Mouse (Mus musculus) CH12.LX (cell line): ENCODE data around the gene Ctbp2.

Source experiments
- CTCF ChIP-seq, 2 experiments: IDR thresholded peaks in 1 of 2; conservative IDR thresholded peaks in 1 of 2; 2 replicates each; pipeline ENCODE4 v1.5.1; 2011 to 2012; ENCODE audit warnings: low read depth in 2 of 2, low read length in 2 of 2, improper control_type of control experiment in 1 of 2, inconsistent platforms in 1 of 2, mild to moderate bottlenecking in 1 of 2, moderate library complexity in 1 of 2
- E2F4 ChIP-seq: IDR thresholded peaks from 2 replicates; pipeline ENCODE4 v1.6.1; 2011; ENCODE audit warnings: low read depth, low read length, improper control_type of control experiment; ENCODE audit not compliant: insufficient replicate concordance
- GABPA ChIP-seq: IDR thresholded peaks from 2 replicates; pipeline ENCODE4 v1.6.1; 2012; ENCODE audit warnings: low read depth, low read length, improper control_type of control experiment, inconsistent platforms; ENCODE audit not compliant: insufficient replicate concordance
- HCFC1 ChIP-seq: IDR thresholded peaks from 2 replicates; pipeline ENCODE4 v1.6.1; 2012; ENCODE audit warnings: low read depth, mild to moderate bottlenecking, inconsistent platforms, low read length, improper control_type of control experiment
- MEF2A ChIP-seq: IDR thresholded peaks from 2 replicates; pipeline ENCODE4 v1.6.1; 2014; ENCODE audit warnings: low read depth, mild to moderate bottlenecking, inconsistent platforms, low read length, improper control_type of control experiment, borderline replicate concordance
- POLR2A ChIP-seq: IDR thresholded peaks from 2 replicates; pipeline ENCODE4 v1.6.1; 2011; ENCODE audit warnings: low read depth, mild to moderate bottlenecking, improper control_type of control experiment, low read length
- ZKSCAN1 ChIP-seq: IDR thresholded peaks from 2 replicates; pipeline ENCODE4 v1.6.1; 2012; ENCODE audit warnings: low read depth, inconsistent platforms, low read length, improper control_type of control experiment, borderline replicate concordance
- ZMIZ1 ChIP-seq: IDR thresholded peaks from 2 replicates; pipeline ENCODE4 v1.6.1; 2012; ENCODE audit warnings: low read depth, mild to moderate bottlenecking, inconsistent platforms, low read length, improper control_type of control experiment

DNA sequence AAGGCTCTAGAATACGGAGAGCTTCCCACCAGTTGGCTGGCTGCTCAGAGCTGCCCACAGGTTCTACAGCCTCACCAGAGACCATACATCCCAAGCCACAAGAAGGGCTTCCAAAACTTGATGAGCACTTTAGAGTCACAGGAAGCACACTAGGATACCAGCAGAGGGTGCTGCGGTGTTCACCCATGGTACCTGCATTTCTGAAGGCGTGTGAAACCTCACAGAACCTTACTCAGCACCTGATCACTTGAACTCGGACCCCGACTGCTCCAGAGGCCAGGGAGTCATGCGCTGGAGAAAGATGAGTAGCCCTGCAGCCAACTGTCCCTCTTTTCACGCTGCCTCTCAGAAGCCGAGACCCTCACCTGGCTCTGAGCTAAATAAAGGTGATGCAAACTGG is 130.0 kb downstream of the Ctbp2 start:
- TF ChIP-seq POLR2A (no peak), CTCF (conservative IDR thresholded peaks at IDR 0.05 in 1 of 2, IDR thresholded peaks at IDR 0.05 in 1 of 2; ENCODE audit: low read depth in 2 of 2, low read length in 2 of 2) (peak in 1 of 2 experiments; percentile 39; a peak in 2 of 4 replicates), GABPA (no peak), ZMIZ1 (no peak), E2F4 (no peak), HCFC1 (no peak), ZKSCAN1 (no peak), MEF2A (no peak)
